Mouse (Mus musculus) kidney, embryonic 16.5 days (tissue): ENCODE results near the gene Tnip1. TPM values are rescaled to one million over a fixed set of nuclear protein-coding genes. Genes with fewer than 3 reads are reported as not detected.

Source experiments
- ATAC-seq: fragments of 200-750 bp; cut with Nextera tagmentation; 2 replicates; pipeline ENCODE4 v1.8.0; 2017; ENCODE audit warnings: moderate TSS enrichment; ENCODE audit not compliant: low FRiP score, low TSS enrichment
- H3K27ac ChIP-seq: fragments of 300-500 bp; sonication (generic); 2 replicates; pipeline ENCODE4 v1.5.1; 2014; ENCODE audit warnings: low read length
- H3K27me3 ChIP-seq: fragments of 300-500 bp; sonication (generic); 2 replicates; pipeline ENCODE4 v1.6.1; 2014; ENCODE audit warnings: low read length, control low read depth, mixed read lengths; ENCODE audit not compliant: insufficient read depth
- H3K36me3 ChIP-seq: fragments of 300-500 bp; sonication (generic); 2 replicates; pipeline ENCODE4 v1.6.1; 2014; ENCODE audit warnings: low read length, control low read depth, mixed read lengths; ENCODE audit not compliant: insufficient read depth
- H3K4me1 ChIP-seq: fragments of 300-500 bp; sonication (generic); 2 replicates; pipeline ENCODE4 v1.6.1; 2014; ENCODE audit warnings: low read length, control low read depth, mixed read lengths; ENCODE audit not compliant: insufficient read depth
- H3K4me2 ChIP-seq: fragments of 300-500 bp; sonication (generic); replicated peaks from 2 replicates; pipeline ENCODE4 v1.6.1; 2014; ENCODE audit warnings: low read depth, low read length
- H3K4me3 ChIP-seq: fragments of 300-500 bp; sonication (generic); 2 replicates; pipeline ENCODE4 v1.5.1; 2014; ENCODE audit warnings: mild to moderate bottlenecking, low read length
- H3K9ac ChIP-seq: fragments of 300-500 bp; sonication (generic); replicated peaks from 2 replicates; pipeline ENCODE4 v1.6.1; 2014; ENCODE audit warnings: low read length
- H3K9me3 ChIP-seq: fragments of 300-500 bp; sonication (generic); 2 replicates; pipeline ENCODE4 v1.6.1; 2016; ENCODE audit warnings: low read length, control low read depth
- WGBS: fragments of 180-500 bp; shearing (Covaris S2); extraction: QIAGEN DNeasy Blood & Tissue Kit; methylation state at CpG from one replicate; pipeline ENCODE4 v1.1.7; 2014; 5-methylcytosine and 5-hydroxymethylcytosine counted together
- polyA plus RNA-seq: library from polyadenylated mRNA; unstranded; fragments of >200 nt; fragmentation: Nextera tagmentation; extraction: Ambion mirVana; gene quantifications from 2 replicates; pipeline ENCODE4 v1.2.1, GENCODE M21; 2015

The Tnip1 gene
- polyA plus RNA-seq, 1 experiment from 2014 or later = 20.2 TPM

DNA sequence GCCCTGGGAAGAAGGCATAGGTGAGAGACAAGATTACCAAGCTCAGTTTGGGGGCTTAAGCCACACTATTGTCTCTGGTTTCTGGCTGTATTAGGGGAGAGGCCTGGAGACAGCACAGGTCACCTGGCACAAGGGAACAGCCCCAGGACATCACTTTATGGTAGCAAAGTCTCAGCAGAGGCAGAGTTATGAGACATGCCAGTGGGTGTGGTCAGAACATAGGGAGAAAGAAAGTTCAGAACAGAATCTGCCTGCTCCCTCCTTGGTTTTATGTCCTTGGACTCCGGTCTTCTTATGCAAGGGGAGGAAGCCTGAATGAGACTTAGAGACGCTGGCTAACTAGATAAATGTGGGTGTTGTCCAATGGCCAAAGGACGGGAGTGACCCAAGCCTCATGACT is 18.0 kb downstream of the Tnip1 start:
- no peaks in the 10 kb centered on the region for H3K4me1 ChIP-seq
- ATAC-seq = no peak
- H3K36me3 ChIP-seq = no peaks in the 10 kb centered on the region
- H3K27ac ChIP-seq = no peak overlapping the region
- H3K9me3 ChIP-seq = no peaks in the 10 kb centered on the region
- WGBS = 89% methylated on average over 3 of the region's 3 CpGs
- no peak overlapping the region for H3K9ac ChIP-seq
- no peak overlapping the region for H3K4me3 ChIP-seq
- no peak overlapping the region for H3K4me2 ChIP-seq
- no peaks in the 10 kb centered on the region for H3K27me3 ChIP-seq

DNA sequence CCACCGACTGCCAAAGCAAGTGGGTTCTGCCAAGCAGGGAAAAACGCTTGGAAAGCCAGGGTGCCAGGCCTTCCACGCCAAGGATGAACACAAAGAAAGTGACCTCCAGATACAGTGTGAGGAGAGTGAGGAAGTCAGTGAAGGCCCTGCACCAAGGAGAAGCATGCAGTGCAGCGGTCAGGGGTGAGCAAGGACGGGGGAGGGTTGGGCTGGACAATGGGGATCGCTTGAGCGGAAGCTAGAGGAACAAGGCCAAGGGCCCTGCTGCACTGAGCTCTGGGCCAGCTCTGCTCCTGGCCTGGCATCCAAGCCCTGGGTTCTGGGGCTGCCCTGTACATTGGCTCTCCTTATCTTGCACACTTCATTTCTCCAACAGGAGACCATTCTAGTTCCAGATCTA is 22.7 kb downstream of the Tnip1 start:
- Histone ChIP-seq H3K4me2 (no peak overlapping the region), H3K36me3 (peaks cover 19% of the 10 kb centered on the region; the same call in 1 of the 2 replicates), H3K9me3 (no peaks in the 10 kb centered on the region), H3K27me3 (no peaks in the 10 kb centered on the region), H3K9ac (no peak overlapping the region), H3K4me3 (no peak overlapping the region), H3K27ac (no peak overlapping the region), H3K4me1 (peaks cover 4% of the 10 kb centered on the region; the same call in 1 of the 2 replicates)
- 82% methylated on average over 7 of the region's 7 CpGs for WGBS
- ATAC-seq = no peak

DNA sequence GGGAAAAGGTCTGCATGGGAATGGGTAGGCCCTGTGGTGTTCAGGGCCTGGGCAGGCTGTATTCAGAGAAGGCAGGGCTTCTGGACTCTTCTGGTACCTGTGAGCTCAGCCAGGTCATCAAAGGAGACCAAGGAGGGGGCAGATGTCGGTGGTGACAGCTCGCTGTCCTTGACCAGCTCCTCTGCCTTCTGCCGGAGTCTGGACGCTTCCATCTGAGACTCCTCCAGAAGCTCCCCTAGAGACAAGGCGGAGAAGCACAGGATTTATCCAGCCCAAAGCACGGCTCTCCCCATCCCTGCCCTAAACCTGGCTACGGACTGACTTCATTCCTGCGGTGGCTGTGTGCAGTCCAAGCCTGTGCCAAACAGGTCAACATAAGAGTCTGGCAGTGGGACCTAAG is 23.2 kb downstream of the Tnip1 start:
- H3K27ac ChIP-seq = no peak overlapping the region
- ATAC-seq = no peak
- no peak overlapping the region for H3K4me3 ChIP-seq
- H3K4me2 ChIP-seq = no peak overlapping the region
- no peak overlapping the region for H3K9ac ChIP-seq
- H3K4me1 ChIP-seq = peaks cover 4% of the 10 kb centered on the region; the same call in 1 of the 2 replicates
- H3K9me3 ChIP-seq = no peaks in the 10 kb centered on the region
- whole genome bisulfite sequencing = 85% methylated on average over 8 of the region's 8 CpGs
- no peaks in the 10 kb centered on the region for H3K27me3 ChIP-seq
- peaks cover 19% of the 10 kb centered on the region; the same call in 1 of the 2 replicates for H3K36me3 ChIP-seq

DNA sequence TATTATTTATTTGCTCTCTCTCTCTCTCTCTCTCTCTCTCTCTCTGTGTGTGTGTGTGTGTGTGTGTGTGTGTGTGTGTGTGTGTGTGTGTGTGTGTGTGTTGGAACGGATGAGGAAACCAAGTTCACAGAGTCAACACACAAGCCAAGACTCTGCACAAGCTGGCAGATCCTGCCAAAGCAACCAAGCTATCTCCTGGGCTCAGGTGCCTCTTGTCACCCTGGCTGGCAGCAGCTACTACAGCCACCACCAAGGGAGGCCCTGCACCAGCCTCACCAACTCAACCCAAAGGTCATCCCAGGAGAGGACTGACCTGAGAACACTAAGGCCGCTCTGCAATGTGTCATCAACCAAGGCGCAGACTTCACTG is 26.0 kb downstream of the Tnip1 start:
- H3K4me2 ChIP-seq = no peak overlapping the region
- H3K27me3 ChIP-seq = no peaks in the 10 kb centered on the region
- no peak overlapping the region for H3K9ac ChIP-seq
- no peak overlapping the region for H3K27ac ChIP-seq
- 91% methylated on average over 2 of the region's 3 CpGs for WGBS
- H3K4me3 ChIP-seq = no peak overlapping the region
- no peak for ATAC-seq
- H3K36me3 ChIP-seq = peaks cover 29% of the 10 kb centered on the region
- no peaks in the 10 kb centered on the region for H3K9me3 ChIP-seq
- peaks cover 4% of the 10 kb centered on the region; the same call in 1 of the 2 replicates for H3K4me1 ChIP-seq

DNA sequence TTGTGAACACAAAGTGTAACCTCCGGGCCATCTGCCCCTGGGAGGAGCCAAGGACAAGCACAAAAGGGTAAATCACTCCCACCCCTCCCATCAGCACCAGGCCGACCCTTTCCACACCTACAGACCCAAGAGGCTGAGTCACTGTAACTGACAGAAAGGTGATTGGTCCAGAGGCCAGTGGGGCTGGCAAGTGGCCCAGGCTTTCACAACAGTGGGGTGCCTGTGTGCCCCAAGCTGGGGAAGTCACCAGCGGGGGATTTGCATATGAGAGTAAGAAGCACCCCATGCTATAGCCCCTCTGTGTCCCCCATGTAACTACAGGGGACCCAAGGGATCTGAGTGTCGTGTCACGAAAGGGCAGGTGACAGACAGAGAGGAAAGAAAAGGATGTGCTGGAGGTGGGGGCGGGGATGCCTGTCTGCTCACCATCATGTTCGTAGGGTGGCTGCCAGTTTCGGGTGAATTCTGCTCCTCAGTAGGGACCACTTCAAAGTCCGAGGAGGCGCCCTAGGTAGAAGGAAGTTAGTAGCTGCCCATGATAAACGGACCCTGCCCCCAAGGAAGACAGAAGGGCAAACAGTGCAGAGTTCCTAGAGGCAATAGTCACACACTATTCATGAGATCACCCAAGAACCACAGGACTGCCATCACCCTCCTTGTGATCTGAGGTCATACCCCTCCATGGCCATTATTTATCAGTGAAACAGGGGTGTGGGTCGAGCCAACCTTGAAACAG is 26.5 kb downstream of the Tnip1 start:
- no peaks in the 10 kb centered on the region for H3K9me3 ChIP-seq
- H3K27ac ChIP-seq = no peak overlapping the region
- H3K4me2 ChIP-seq = no peak overlapping the region
- no peaks in the 10 kb centered on the region for H3K27me3 ChIP-seq
- H3K9ac ChIP-seq = no peak overlapping the region
- 36% methylated on average over 12 of the region's 12 CpGs for WGBS
- no peak overlapping the region for H3K4me3 ChIP-seq
- ATAC-seq = no peak
- peaks cover 4% of the 10 kb centered on the region; the same call in 1 of the 2 replicates for H3K4me1 ChIP-seq
- H3K36me3 ChIP-seq = peaks cover 29% of the 10 kb centered on the region

DNA sequence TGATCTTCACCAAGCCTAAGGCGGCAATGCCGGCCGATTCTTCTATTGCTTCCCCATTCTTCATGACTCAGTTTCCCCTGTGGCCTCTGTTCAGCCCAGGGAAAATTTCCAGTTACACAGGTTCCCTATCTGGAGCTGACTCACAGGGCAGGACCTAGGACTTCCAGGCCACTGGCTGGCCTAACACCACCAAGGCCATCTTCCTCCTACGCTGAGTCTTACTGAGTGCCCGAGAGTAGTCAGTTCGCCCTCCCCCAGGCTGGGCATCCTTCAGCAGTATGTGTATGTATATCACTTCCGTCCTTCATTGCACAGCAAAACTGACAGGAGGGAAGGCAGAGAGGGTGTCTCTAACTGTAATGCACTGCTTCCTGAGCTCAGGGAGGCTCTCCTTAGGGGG is 28.5 kb downstream of the Tnip1 start:
- peaks cover 30% of the 10 kb centered on the region for H3K36me3 ChIP-seq

DNA sequence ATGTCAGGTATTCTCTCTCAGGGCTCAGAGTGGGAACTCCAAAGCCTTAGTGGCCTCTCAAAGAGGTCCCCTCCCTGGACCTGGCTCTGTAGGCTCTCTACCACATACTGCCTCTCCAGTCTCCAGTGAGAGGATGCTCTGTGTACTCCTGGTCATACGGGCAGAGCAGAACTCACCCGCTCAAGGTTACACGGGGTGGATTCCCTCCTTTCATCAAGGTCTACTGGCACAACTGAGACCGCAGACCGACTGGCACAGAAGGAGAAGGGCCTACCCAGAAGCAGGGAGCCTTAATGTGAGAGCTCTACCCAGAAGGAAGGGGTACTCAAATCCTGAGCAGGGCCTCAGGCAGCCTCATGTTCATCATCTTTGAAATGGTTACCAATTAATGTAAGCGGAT is 30.2 kb downstream of the Tnip1 start:
- Histone ChIP-seq H3K9me3 (no peaks in the 10 kb centered on the region), H3K36me3 (peaks cover 28% of the 10 kb centered on the region), H3K27me3 (no peaks in the 10 kb centered on the region), H3K4me1 (peaks cover 4% of the 10 kb centered on the region; the same call in 1 of the 2 replicates), H3K9ac (no peak overlapping the region), H3K4me2 (no peak overlapping the region), H3K27ac (no peak overlapping the region), H3K4me3 (no peak overlapping the region)
- no peak for ATAC-seq
- WGBS = 91% methylated on average over 6 of the region's 6 CpGs

More for the DNA sequence above, 28.5 kb downstream of the Tnip1 start:
- no peak overlapping the region for H3K4me2 ChIP-seq
- peaks cover 4% of the 10 kb centered on the region; the same call in 1 of the 2 replicates for H3K4me1 ChIP-seq
- no peak overlapping the region for H3K27ac ChIP-seq
- H3K9ac ChIP-seq = no peak overlapping the region
- H3K4me3 ChIP-seq = no peak overlapping the region
- H3K27me3 ChIP-seq = no peaks in the 10 kb centered on the region
- 86% methylated on average over 7 of the region's 7 CpGs for WGBS
- ATAC-seq = no peak
- no peaks in the 10 kb centered on the region for H3K9me3 ChIP-seq

DNA sequence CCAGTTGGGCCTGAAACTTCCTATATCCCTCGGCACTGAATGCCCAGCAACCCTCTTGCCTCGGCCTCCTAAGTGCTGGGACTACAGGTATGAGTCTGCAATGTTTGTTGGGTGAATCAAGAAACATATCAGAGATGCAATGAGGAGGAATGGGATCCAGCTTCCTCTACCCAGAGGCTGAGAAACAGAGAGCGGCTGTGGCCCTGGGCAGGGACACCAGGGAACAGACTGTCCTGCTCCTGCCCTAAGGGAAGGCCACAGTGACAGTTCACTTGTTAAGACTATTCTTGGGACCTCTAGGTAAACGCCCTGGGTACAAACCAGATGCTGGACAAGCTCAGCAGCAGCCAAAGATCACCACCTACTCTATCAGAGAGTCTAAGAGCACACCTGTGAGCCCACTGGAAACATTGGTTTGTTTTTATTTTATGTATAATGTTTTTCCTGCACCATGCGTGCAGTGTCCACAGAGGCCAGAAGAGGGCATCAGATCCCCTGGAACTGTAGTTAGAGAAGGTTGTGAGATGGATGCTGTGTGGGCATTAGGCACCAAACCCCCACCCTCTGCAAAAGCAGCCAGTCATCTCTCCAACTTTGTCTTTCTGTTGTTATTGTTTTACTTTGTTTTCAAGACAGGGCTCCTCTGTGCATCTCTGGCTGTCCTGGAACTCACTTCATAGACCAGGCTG is 31.2 kb downstream of the Tnip1 start:
- H3K36me3 ChIP-seq = peaks cover 26% of the 10 kb centered on the region
- no peak overlapping the region for H3K4me2 ChIP-seq
- ATAC-seq = no peak

DNA sequence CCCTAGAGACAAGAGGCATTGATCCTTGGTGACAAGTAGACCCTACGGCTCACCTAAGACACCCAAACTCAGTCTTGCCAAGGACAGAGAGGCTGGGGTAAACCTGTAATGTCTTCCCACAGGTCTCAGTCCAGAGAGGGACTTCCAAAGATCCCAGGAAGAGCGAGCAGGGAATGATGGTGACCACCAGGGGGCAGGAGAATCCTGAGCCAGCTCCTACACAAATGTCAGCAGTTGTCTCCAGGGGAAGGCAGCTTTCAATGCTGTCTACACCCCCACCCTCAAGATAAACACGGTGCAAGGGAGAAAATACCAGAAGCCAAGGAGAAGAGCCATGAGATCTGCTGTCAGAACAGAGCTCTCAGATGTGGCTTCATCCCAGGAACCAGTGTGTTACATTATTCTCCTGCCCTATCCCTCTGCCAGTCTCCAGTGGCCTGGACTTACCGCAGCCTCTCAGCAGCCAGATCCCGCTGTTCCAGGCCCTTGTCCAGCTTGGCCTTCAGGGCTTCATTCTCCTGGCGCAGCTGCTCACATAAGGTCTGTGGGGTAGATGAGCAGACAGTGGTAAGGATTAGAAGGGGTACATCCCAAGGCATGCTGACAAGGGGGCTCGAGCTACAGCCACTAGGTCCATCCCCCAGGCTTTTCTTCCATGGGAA is 32.3 kb downstream of the Tnip1 start:
- peak; percentile 17; the same call in 1 of the 2 replicates for ATAC-seq
- H3K9ac ChIP-seq = no peak overlapping the region

More for the DNA sequence above, 31.2 kb downstream of the Tnip1 start:
- Histone ChIP-seq H3K4me1 (peaks cover 4% of the 10 kb centered on the region; the same call in 1 of the 2 replicates), H3K27ac (no peak overlapping the region), H3K27me3 (no peaks in the 10 kb centered on the region), H3K9me3 (no peaks in the 10 kb centered on the region), H3K9ac (no peak overlapping the region), H3K4me3 (no peak overlapping the region)
- 66% methylated on average over 5 of the region's 5 CpGs for WGBS

More for the DNA sequence above, 32.3 kb downstream of the Tnip1 start:
- no peaks in the 10 kb centered on the region for H3K9me3 ChIP-seq
- WGBS = 68% methylated on average over 7 of the region's 7 CpGs
- no peak overlapping the region for H3K4me3 ChIP-seq
- H3K36me3 ChIP-seq = peaks cover 33% of the 10 kb centered on the region
- H3K4me2 ChIP-seq = no peak overlapping the region
- H3K27me3 ChIP-seq = no peaks in the 10 kb centered on the region
- H3K27ac ChIP-seq = no peak overlapping the region
- no peaks in the 10 kb centered on the region for H3K4me1 ChIP-seq
